Mouse (Mus musculus) small intestine, adult 2 months (tissue): ENCODE results near the gene Igsf9.

Experiments
- CTCF ChIP-seq: fragments of 200-500 bp; IDR thresholded peaks from 2 replicates; pipeline ENCODE4 v1.5.1; 2012; ENCODE audit warnings: low read depth, mild to moderate bottlenecking, control low read depth, inconsistent platforms, low read length, moderate library complexity, mixed read lengths; ENCODE audit not compliant: insufficient replicate concordance, insufficient read length; ENCODE audit errors: extremely low read depth
- POLR2A ChIP-seq: fragments of 200-500 bp; IDR thresholded peaks from 2 replicates; pipeline ENCODE4 v1.6.1; 2012; ENCODE audit warnings: low read depth, mild to moderate bottlenecking, control low read depth, inconsistent platforms, low read length, moderate library complexity

GRCm38 (mm10) chr1:172504756-172505155 is 23.2 kb downstream of the Igsf9 start:
- no peak for TF ChIP-seq CTCF
- no peak for TF ChIP-seq POLR2A
